Mouse (Mus musculus) neural tube, embryonic 11.5 days (tissue): ENCODE measurements at regions not wholly inside any gene's neighbourhood (a gene's known extent, or its start where the extent isn't known, plus 50 kb on each side); places are given as distances from the start of the nearest gene placed in this dataset.

ENCODE experiments used
- ATAC-seq: fragments of 200-750 bp; cut with Nextera tagmentation; 2 replicates; pipeline ENCODE4 v1.8.0; 2017; ENCODE audit warnings: moderate number of reproducible peaks, mild to moderate bottlenecking, moderate TSS enrichment, moderate library complexity; ENCODE audit not compliant: insufficient read depth, low FRiP score, low TSS enrichment
- DNase-seq: peaks from one replicate; pipeline ENCODE4 v3.0.0-alpha.2; 2015; ENCODE audit warnings: low spot score
- H3K27ac ChIP-seq: fragments of 300-500 bp; sonication (generic); 2 replicates; pipeline ENCODE4 v1.5.1; 2014; ENCODE audit warnings: low read depth, mild to moderate bottlenecking, low read length
- H3K27me3 ChIP-seq: fragments of 300-500 bp; sonication (generic); 2 replicates; pipeline ENCODE4 v1.6.1; 2014; ENCODE audit warnings: mild to moderate bottlenecking, low read length, mixed read lengths; ENCODE audit not compliant: control insufficient read depth, insufficient read depth
- H3K36me3 ChIP-seq: fragments of 300-500 bp; sonication (generic); 2 replicates; pipeline ENCODE4 v1.6.1; 2014; ENCODE audit warnings: mild to moderate bottlenecking, low read length, moderate library complexity, mixed read lengths; ENCODE audit not compliant: control insufficient read depth, insufficient read depth
- H3K4me1 ChIP-seq: fragments of 300-500 bp; sonication (generic); 2 replicates; pipeline ENCODE4 v1.6.1; 2014; ENCODE audit warnings: low read length, mixed read lengths; ENCODE audit not compliant: control insufficient read depth, insufficient read depth
- H3K4me2 ChIP-seq: fragments of 300-500 bp; sonication (generic); 2 replicates; pipeline ENCODE4 v1.6.1; 2014; ENCODE audit warnings: low read depth, mild to moderate bottlenecking, moderate library complexity
- H3K4me3 ChIP-seq: fragments of 300-500 bp; sonication (generic); 2 replicates; pipeline ENCODE4 v1.5.1; 2014; ENCODE audit warnings: low read depth, low read length
- H3K9ac ChIP-seq: fragments of 300-500 bp; sonication (generic); 2 replicates; pipeline ENCODE4 v1.6.1; 2014; ENCODE audit warnings: mild to moderate bottlenecking, low read length
- H3K9me3 ChIP-seq: fragments of 300-500 bp; sonication (generic); 2 replicates; pipeline ENCODE4 v1.6.1; 2016; ENCODE audit warnings: low read length; ENCODE audit not compliant: control insufficient read depth
- WGBS: fragments of 180-500 bp; shearing (Covaris S2); extraction: QIAGEN DNeasy Blood & Tissue Kit; methylation state at CpG from one replicate; pipeline ENCODE4 v1.1.7; 2014; 5-methylcytosine and 5-hydroxymethylcytosine counted together

DNA sequence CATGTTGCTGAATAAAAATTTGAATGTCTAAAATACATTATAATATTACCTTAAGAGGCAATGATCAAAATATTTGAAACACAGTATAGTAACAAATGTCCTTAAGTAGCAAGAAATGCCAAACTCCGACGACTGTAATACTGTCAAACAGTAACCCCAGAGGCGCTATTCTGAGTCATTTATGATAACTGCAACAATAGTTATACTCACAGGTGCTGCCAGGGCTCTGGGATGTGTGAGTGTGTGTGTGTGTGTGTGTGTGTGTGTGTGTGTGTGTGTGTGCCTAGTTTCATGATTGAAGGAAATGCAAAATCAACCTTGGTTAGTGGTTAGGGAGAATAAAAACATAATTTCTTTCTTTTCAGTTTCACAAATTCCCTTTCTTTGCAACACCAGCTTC, 94.0 kb upstream of the Galnt15 start:
- no peak overlapping the region; the same call in 1 of the 2 replicates for H3K4me3 ChIP-seq
- 17% methylated on average over 3 of the region's 3 CpGs for WGBS
- H3K4me2 ChIP-seq = peak overlapping the region; percentile 56
- H3K4me1 ChIP-seq = no peaks in the 10 kb centered on the region
- H3K36me3 ChIP-seq = no peaks in the 10 kb centered on the region
- no peaks in the 10 kb centered on the region for H3K27me3 ChIP-seq
- peak overlapping the region; percentile 64; the same call in 1 of the 2 replicates for H3K9ac ChIP-seq
- no peak for DNase-seq
- H3K27ac ChIP-seq = peak overlapping the region; percentile 87
- ATAC-seq = no peak
- no peaks in the 10 kb centered on the region for H3K9me3 ChIP-seq

DNA sequence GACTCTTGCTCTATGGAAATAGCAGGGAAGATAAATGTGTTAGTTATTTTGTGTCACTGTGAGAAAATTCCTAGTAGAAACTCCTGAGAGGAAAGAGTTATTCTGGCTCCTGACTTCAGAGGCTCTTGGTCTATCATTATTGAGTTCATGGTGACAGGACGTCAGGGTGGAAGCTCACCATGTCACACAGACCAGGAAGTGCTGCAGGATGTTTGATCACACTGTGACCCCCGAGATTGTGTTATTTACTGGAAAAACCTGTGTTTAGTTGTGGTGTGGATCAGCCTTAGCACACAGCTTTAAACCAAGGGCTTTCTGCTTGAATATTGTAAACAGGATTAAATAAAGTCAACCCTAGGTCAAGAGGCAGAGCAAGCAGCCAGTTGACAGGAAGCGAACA, 93.4 kb upstream of the Galnt15 start:
- Histone ChIP-seq H3K4me3 (no peak overlapping the region), H3K27me3 (no peaks in the 10 kb centered on the region), H3K4me2 (no peak overlapping the region), H3K9ac (no peak overlapping the region), H3K4me1 (no peaks in the 10 kb centered on the region), H3K9me3 (no peaks in the 10 kb centered on the region), H3K27ac (no peak overlapping the region), H3K36me3 (no peaks in the 10 kb centered on the region)
- ATAC-seq = no peak
- no peak for DNase-seq
- WGBS = 61% methylated on average over 3 of the region's 3 CpGs

DNA sequence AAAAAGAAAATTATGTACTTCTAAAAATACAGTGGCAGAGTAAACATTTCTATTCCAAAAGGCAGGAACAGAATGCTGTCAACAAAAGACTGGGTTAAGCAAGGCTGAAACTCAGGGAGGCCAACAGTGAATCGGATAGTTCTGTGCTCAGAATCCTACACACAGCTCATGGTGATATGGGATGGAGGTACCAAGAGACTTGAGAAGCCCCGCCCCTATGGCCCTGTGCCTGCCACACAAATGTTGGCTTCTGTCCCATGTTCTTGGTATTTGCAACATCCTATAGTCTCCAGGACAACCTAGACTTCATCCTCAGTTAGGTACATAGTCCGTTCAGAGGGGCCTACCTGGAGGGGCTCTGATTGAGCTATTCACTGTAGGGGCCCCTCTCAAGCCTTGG, 92.2 kb upstream of the Galnt15 start:
- WGBS = 78% methylated on average over 3 of the region's 3 CpGs
- no peaks in the 10 kb centered on the region for H3K9me3 ChIP-seq
- DNase-seq (no peak), ATAC-seq (no peak)
- H3K4me1 ChIP-seq = no peaks in the 10 kb centered on the region
- no peak overlapping the region for H3K4me3 ChIP-seq
- H3K4me2 ChIP-seq = no peak overlapping the region
- H3K36me3 ChIP-seq = no peaks in the 10 kb centered on the region
- H3K27ac ChIP-seq = no peak overlapping the region
- no peak overlapping the region for H3K9ac ChIP-seq
- H3K27me3 ChIP-seq = no peaks in the 10 kb centered on the region

DNA sequence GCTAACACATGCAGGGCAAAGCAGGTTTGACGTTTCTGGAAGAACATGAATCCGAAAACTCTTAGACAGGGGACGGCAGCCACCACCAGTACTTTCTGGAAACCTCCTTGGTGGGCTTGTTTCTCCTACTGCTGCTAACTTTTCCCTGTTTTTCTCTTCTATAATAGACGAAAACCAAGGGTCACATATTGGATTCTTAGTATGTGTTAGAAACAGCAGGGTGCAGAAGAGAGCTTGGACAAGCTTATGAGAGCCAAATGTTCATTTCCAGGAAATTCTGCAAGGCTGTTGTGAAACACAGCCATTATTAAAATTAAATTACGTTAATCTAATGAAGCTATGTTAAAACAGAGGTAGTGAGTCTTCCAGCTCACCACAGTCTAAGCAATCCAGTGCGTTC, 87.9 kb upstream of the Galnt15 start:
- 88% methylated on average over 6 of the region's 6 CpGs for WGBS
- no peak for ATAC-seq
- no peaks in the 10 kb centered on the region for H3K27me3 ChIP-seq
- no peak for DNase-seq
- H3K9ac ChIP-seq = no peak overlapping the region
- H3K4me2 ChIP-seq = no peak overlapping the region
- no peak overlapping the region for H3K4me3 ChIP-seq
- H3K27ac ChIP-seq = no peak overlapping the region
- H3K4me1 ChIP-seq = no peaks in the 10 kb centered on the region
- H3K9me3 ChIP-seq = no peaks in the 10 kb centered on the region
- no peaks in the 10 kb centered on the region for H3K36me3 ChIP-seq

DNA sequence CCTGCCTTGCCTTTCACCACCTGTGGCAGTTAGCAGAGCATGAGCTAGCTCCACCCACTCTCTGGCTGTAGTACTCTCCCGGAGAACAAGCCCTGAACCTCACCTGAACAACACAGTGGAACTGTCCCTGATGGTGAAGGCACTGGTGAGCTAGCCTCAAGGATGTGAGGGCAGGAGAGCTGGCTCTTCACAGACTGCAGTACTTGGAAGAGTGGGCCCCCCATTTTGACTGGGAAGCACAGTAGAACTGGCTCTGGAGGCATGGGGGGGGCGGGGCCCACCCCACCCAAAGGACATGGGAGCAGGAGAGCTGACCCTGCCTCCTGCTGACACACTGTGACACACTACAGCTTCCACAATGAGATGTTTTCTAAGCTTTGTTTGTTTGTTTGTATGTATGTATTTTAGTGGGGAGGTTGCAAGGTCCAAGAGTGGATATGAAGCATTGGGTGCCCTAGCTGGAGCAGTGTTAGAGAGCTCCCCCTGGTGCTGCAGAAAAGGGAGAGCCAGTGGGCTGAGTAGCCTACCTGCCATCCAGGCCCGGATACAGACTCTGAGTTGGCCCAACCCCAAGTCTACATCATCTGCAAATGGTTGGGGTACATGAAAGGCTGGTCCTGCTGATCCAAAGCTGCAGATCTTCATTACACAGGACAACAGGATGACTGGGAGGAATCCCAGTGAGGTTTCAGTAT, 86.4 kb upstream of the Galnt15 start:
- Histone ChIP-seq H3K9ac (no peak overlapping the region), H3K27ac (no peak overlapping the region), H3K36me3 (no peaks in the 10 kb centered on the region), H3K4me2 (no peak overlapping the region), H3K9me3 (no peaks in the 10 kb centered on the region), H3K27me3 (no peaks in the 10 kb centered on the region), H3K4me3 (no peak overlapping the region), H3K4me1 (no peaks in the 10 kb centered on the region)
- DNase-seq (no peak), ATAC-seq (no peak)
- 71% methylated on average over 3 of the region's 3 CpGs for WGBS

DNA sequence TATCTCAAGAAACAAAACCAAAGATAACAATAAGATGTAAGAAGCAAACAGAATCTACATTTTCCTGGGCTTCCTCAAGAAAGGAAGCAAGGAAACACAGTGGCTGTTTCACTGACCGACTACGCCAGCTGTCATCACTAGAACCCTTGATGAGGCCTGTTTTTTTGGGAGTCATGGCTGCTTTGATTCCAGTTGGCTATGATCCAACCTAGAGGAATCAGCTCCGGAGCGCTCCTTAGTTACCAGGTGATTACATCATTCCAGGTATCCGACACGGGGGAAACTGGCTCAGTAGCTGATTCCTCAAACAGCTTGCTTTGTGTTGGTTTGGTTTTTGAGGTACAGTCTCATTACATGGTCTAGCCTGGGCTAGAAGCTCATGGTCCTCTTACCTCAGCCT, 84.1 kb upstream of the Galnt15 start:
- no peak for DNase-seq
- H3K4me1 ChIP-seq = no peaks in the 10 kb centered on the region
- H3K4me3 ChIP-seq = no peak overlapping the region
- 96% methylated on average over 6 of the region's 6 CpGs for WGBS
- ATAC-seq = no peak
- H3K4me2 ChIP-seq = no peak overlapping the region
- no peak overlapping the region for H3K27ac ChIP-seq
- H3K27me3 ChIP-seq = no peaks in the 10 kb centered on the region
- H3K36me3 ChIP-seq = no peaks in the 10 kb centered on the region
- H3K9me3 ChIP-seq = no peaks in the 10 kb centered on the region
- H3K9ac ChIP-seq = no peak overlapping the region

DNA sequence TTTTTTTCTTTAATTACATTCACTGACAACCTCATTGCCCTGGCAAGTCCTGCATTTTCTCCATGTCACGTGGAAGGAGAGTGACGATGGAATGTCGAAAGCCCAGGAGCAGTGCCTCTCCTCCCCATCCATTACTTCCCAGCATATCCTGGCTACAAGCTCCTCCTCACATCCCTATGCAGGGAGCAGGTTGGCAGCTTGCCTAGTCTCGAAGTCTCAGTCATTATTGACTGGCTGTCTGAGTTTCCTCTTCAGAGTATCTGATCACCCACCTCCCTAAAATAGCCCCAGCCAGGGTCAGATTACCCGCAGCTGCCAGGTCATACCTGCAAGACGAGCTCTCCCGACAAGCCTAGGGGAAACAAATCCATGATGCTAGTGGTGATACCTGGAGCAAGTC, 83.7 kb upstream of the Galnt15 start:
- Histone ChIP-seq H3K4me2 (no peak overlapping the region), H3K9ac (no peak overlapping the region), H3K36me3 (no peaks in the 10 kb centered on the region), H3K4me1 (no peaks in the 10 kb centered on the region), H3K27ac (no peak overlapping the region), H3K27me3 (no peaks in the 10 kb centered on the region), H3K9me3 (no peaks in the 10 kb centered on the region), H3K4me3 (no peak overlapping the region)
- ATAC-seq = no peak
- 80% methylated on average over 7 of the region's 7 CpGs for WGBS
- no peak for DNase-seq

DNA sequence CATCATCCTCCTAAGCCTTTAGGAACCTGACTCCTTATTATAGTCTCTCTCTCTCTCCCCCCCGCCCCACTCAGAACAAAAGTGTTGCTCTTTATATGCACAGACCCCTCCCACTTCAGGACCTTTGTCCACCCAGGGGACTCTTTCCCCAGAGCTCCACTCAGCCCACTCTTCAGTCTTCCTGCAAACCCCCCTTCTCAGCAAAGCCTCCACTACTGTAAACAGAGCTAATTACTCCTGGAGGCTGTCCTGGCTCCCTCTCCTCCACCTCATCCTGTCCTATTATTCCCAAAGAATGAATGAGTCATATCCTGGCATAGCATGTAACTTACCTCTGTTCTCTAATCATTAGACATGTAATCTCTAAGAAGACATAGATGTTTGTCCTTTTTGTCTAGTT, 82.8 kb upstream of the Galnt15 start:
- Histone ChIP-seq H3K9ac (no peak overlapping the region), H3K9me3 (no peaks in the 10 kb centered on the region), H3K4me3 (no peak overlapping the region), H3K27me3 (no peaks in the 10 kb centered on the region), H3K4me1 (no peaks in the 10 kb centered on the region), H3K36me3 (no peaks in the 10 kb centered on the region), H3K4me2 (no peak overlapping the region), H3K27ac (no peak overlapping the region)
- DNase-seq = no peak
- 69% methylated on average over 1 of the region's 1 CpGs for WGBS
- ATAC-seq = no peak

DNA sequence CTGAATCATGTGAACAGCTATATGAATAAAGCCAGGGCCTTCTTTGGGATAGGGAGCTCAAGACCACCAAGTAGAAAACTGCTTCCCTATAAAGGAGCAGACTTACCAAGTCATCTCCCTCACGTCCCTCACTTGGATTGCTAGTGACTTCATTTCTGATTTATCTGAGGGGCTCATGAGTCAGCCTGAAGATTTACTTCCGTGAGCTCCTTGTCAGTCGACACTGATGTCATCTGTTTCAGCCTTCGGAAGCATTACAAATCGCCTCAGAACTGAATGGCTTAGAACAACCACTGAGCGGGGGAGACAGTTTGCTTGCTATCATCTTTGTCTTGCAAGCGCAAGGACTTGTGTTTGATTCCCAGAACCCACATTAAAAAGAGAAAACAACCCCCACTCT, 81.5 kb upstream of the Galnt15 start:
- ATAC-seq = no peak
- WGBS = 50% methylated on average over 7 of the region's 7 CpGs
- no peak overlapping the region for H3K27ac ChIP-seq

More for the DNA sequence above, 81.5 kb upstream of the Galnt15 start:
- no peaks in the 10 kb centered on the region for H3K27me3 ChIP-seq
- no peak overlapping the region for H3K9ac ChIP-seq
- H3K36me3 ChIP-seq = no peaks in the 10 kb centered on the region
- no peak for DNase-seq
- H3K4me1 ChIP-seq = no peaks in the 10 kb centered on the region
- no peak overlapping the region for H3K4me2 ChIP-seq
- no peak overlapping the region for H3K4me3 ChIP-seq
- H3K9me3 ChIP-seq = no peaks in the 10 kb centered on the region
